Mouse (Mus musculus) ES-Bruce4 (cell line): Measurements from ENCODE around the gene Pitx2. TPM values are rescaled to one million over a fixed set of nuclear protein-coding genes. Genes with fewer than 3 reads are reported as not detected.

Source experiments
- H3K27ac ChIP-seq: 2 replicates; pipeline ENCODE4 v1.5.1; 2012; ENCODE audit warnings: low read length, inconsistent platforms; ENCODE audit not compliant: insufficient read depth
- H3K27me3 ChIP-seq: 2 replicates; pipeline ENCODE4 v1.6.1; 2012; ENCODE audit warnings: mild to moderate bottlenecking, low read length, inconsistent platforms; ENCODE audit not compliant: control insufficient read depth, poor library complexity, insufficient read depth, severe bottlenecking
- H3K36me3 ChIP-seq: 2 replicates; pipeline ENCODE4 v1.6.1; 2012; ENCODE audit warnings: inconsistent platforms, mild to moderate bottlenecking, low read length, moderate library complexity; ENCODE audit not compliant: control insufficient read depth, poor library complexity, insufficient read depth, severe bottlenecking
- H3K4me1 ChIP-seq: one replicate; pipeline ENCODE4 v1.8.1; 2011; ENCODE audit warnings: low read length; ENCODE audit not compliant: control insufficient read depth, insufficient read depth
- H3K4me3 ChIP-seq: 2 replicates; pipeline ENCODE4 v1.5.1; 2011; ENCODE audit warnings: low read depth, mild to moderate bottlenecking, low read length
- H3K9ac ChIP-seq: 2 replicates; pipeline ENCODE4 v1.6.1; 2012; ENCODE audit warnings: low read depth, mild to moderate bottlenecking, inconsistent platforms; ENCODE audit not compliant: poor library complexity, severe bottlenecking
- H3K9me3 ChIP-seq: replicated peaks from 2 replicates; pipeline ENCODE4 v1.6.1; 2012; ENCODE audit warnings: mild to moderate bottlenecking, low read length, inconsistent platforms; ENCODE audit not compliant: control insufficient read depth, poor library complexity, insufficient read depth, severe bottlenecking
- CTCF ChIP-seq: IDR thresholded peaks from one replicate; pipeline ENCODE4 v1.8.1; 2011; ENCODE audit warnings: low read depth, low read length
- EP300 ChIP-seq: IDR thresholded peaks from 2 replicates; pipeline ENCODE4 v1.6.1; 2011; ENCODE audit warnings: low read depth, low read length; ENCODE audit not compliant: insufficient read depth
- POLR2A ChIP-seq: IDR thresholded peaks from one replicate; pipeline ENCODE4 v1.8.1; 2011; ENCODE audit warnings: low read length; ENCODE audit not compliant: insufficient read depth
- polyA plus RNA-seq: library from polyadenylated mRNA; stranded (reverse); fragments of >200 nt; gene quantifications from 2 replicates; pipeline ENCODE4 v1.2.4, GENCODE M21; 2011; ENCODE audit warnings: low read depth; ENCODE audit not compliant: missing spikeins, insufficient read depth, insufficient read length

The Pitx2 gene
- polyA plus RNA-seq, 1 experiment, result 21.4 TPM

GRCm38 (mm10) chr3:129195816-129196549, 3.7 kb upstream of the Pitx2 start:
- H3K9me3 ChIP-seq, result no peaks in the 10 kb centered on the region
- TF ChIP-seq EP300, result no peak
- no peak for TF ChIP-seq POLR2A
- no peak for TF ChIP-seq CTCF
- no peak overlapping the region for H3K4me3 ChIP-seq
- peaks cover 38% of the 10 kb centered on the region for H3K27me3 ChIP-seq
- H3K36me3 ChIP-seq, result no peaks in the 10 kb centered on the region
- no peak overlapping the region for H3K9ac ChIP-seq
- H3K27ac ChIP-seq, result no peak overlapping the region
- no peaks in the 10 kb centered on the region for H3K4me1 ChIP-seq

DNA sequence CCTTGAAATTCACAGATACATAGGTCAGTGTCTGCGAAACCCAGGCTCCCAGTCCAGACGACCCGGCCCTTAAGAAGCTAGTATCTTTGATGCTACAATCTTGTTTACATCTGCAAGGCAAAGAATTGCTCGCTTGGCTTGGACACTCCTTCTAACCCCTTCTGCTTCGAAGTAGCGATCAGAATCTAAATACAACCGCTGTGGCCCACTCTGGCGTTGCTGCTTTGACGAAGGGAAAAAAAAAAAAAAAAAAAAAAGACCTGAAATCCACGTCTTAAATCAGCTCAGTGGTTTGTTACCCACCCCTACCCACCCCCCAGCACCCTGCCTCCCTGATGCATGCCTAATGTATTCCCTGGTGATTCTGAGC, 3.1 kb upstream of the Pitx2 start:
- no peak overlapping the region for H3K9ac ChIP-seq
- H3K4me1 ChIP-seq, result no peaks in the 10 kb centered on the region
- H3K36me3 ChIP-seq, result no peaks in the 10 kb centered on the region
- TF ChIP-seq EP300, result no peak
- TF ChIP-seq CTCF, result no peak
- TF ChIP-seq POLR2A, result no peak
- peaks cover 38% of the 10 kb centered on the region for H3K27me3 ChIP-seq
- H3K9me3 ChIP-seq, result no peaks in the 10 kb centered on the region
- H3K27ac ChIP-seq, result no peak overlapping the region
- no peak overlapping the region for H3K4me3 ChIP-seq

DNA sequence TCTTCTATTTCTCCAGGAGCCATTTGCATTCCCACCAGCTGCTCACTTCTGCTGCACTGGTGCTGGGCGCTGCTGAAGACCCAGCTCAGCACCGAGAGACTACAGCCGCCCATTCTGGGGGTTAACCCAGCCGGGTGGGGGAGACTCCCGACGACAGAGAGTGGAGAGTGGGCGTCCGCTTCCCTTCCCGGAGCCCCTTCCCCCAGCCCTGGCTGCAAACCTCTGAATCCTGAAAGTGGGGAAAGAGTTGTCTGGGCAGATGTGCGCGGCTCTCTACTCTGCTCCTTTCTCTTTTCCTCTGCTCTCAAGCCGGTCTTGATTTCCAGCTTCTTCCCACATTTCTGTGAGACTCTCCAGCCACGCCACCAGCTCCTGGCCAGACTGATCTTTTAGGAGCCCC, 2.6 kb upstream of the Pitx2 start:
- Histone ChIP-seq H3K4me3 (no peak overlapping the region), H3K27ac (no peak overlapping the region)

DNA sequence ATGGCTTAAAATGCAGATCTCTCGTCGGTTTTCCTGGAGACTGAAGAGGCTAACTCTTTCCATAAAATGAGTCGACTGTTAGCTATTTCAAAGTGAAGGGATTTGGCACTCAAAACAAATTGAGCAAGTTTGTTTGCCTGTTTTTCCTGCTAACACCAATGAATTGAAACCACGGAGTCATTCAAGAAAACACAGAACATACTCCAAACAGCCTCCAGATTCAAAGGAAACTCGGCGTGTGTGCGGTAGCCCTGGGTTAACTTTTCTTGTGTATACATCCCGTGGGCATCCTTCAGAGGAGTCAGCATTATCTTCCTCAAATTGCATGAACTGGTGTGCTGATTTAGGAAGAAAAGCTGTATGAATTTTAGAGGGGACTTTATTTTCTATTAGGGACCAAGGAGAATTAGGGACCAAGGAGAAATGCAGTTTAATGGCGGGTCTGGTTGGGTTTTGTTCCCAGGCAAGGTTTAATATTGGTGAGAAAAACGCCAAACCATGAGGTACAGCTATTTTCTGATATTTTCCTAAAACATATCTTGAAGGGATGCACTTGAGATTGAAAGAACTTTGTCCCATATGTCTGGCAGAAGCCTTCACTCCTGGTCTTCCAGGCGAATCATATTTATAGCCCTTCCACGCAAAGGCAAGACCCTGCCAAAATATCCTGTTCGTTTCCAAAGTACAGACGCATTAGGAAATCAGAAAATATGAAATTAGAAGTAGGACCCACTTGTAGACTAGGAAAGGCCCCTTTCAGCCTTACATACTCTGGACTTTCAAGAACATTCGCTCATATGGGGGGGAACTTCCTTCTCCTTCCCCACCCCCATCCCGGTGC, 1.7 kb upstream of the Pitx2 start:
- Histone ChIP-seq H3K9me3 (no peaks in the 10 kb centered on the region), H3K4me1 (no peaks in the 10 kb centered on the region), H3K27me3 (peaks cover 46% of the 10 kb centered on the region), H3K36me3 (no peaks in the 10 kb centered on the region), H3K4me3 (no peak overlapping the region), H3K9ac (no peak overlapping the region), H3K27ac (no peak overlapping the region)
- no peak for TF ChIP-seq CTCF
- TF ChIP-seq POLR2A, result no peak
- no peak for TF ChIP-seq EP300

More for the DNA sequence above, 2.6 kb upstream of the Pitx2 start:
- no peaks in the 10 kb centered on the region for H3K9me3 ChIP-seq
- peaks cover 39% of the 10 kb centered on the region for H3K27me3 ChIP-seq
- TF ChIP-seq EP300 (no peak), POLR2A (no peak)
- H3K4me1 ChIP-seq, result no peaks in the 10 kb centered on the region
- no peak overlapping the region for H3K9ac ChIP-seq
- H3K36me3 ChIP-seq, result no peaks in the 10 kb centered on the region

DNA sequence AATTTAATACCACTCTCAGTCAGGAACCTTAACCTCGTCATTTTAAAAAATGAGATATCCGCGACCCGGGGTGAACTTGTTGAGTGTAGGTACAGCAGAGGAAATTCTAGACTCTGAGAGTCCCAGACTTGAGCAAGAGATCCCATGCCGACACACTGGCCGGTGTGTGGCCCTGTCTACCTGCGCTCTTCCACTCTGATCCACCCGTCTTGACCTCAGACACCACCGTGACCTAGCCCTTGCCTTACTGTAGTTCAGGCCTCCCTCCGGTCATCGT, 1.1 kb upstream of the Pitx2 start:
- H3K27me3 ChIP-seq, result peaks cover 48% of the 10 kb centered on the region
- TF ChIP-seq CTCF (no peak), EP300 (no peak), POLR2A (no peak)
- H3K9ac ChIP-seq, result no peak overlapping the region
- no peaks in the 10 kb centered on the region for H3K4me1 ChIP-seq
- H3K9me3 ChIP-seq, result no peaks in the 10 kb centered on the region
- no peak overlapping the region for H3K4me3 ChIP-seq
- H3K36me3 ChIP-seq, result no peaks in the 10 kb centered on the region
- no peak overlapping the region for H3K27ac ChIP-seq

DNA sequence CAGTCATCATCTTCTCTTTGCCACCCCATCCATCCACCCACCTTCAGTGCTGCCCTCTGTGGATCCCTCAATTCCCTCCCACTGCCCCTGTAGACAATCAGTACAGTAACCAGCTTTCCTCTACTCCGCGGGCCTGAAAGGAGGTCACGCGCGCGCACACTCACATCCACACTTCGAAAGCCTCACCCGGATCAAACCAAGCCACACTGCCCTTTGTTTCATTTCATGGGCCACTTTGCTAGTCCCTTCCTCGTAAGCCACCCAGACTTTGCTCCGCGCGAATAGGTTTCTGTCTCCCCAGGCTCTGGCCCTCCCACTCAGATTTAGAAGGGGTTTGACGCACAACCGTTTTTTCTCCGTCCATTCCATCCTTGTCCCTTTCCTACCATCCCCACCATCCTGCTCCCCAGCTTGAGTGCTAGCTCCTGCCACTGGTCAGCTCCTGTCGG, 494 bp upstream of the Pitx2 start:
- Histone ChIP-seq H3K9ac (no peak overlapping the region), H3K27ac (no peak overlapping the region), H3K4me1 (no peaks in the 10 kb centered on the region)

More for the DNA sequence above, 494 bp upstream of the Pitx2 start:
- H3K36me3 ChIP-seq, result no peaks in the 10 kb centered on the region
- peak overlapping the region; percentile 45 for H3K4me3 ChIP-seq
- peaks cover 51% of the 10 kb centered on the region for H3K27me3 ChIP-seq
- TF ChIP-seq POLR2A, result no peak
- no peaks in the 10 kb centered on the region for H3K9me3 ChIP-seq
